Mouse (Mus musculus) intestine, embryonic 14.5 days (tissue): ENCODE data around the gene Gm13276. TPM values are rescaled to one million over a fixed set of nuclear protein-coding genes. Genes with fewer than 3 reads are reported as not detected.
"Not testable (repeated sequence)": the region's sequence is repeated elsewhere in the genome, so short reads cannot be mapped to it uniquely, and the experiment has no call there.

Experiments
- ATAC-seq: fragments of 200-750 bp; cut with Nextera tagmentation; replicated peaks from 2 replicates; pipeline ENCODE4 v1.8.0; 2017; ENCODE audit warnings: low read depth, moderate number of reproducible peaks, moderate TSS enrichment, moderate library complexity; ENCODE audit not compliant: low FRiP score, low TSS enrichment
- DNase-seq: peaks from one replicate; pipeline ENCODE4 v3.0.0-alpha.2; 2018; ENCODE audit warnings: low spot score
- H3K27ac ChIP-seq: fragments of 300-500 bp; sonication (generic); 2 replicates; pipeline ENCODE4 v1.5.1; 2014; ENCODE audit warnings: low read depth, mild to moderate bottlenecking, control low read depth
- H3K27me3 ChIP-seq: fragments of 300-500 bp; sonication (generic); replicated peaks from 2 replicates; pipeline ENCODE4 v1.6.1; 2014; ENCODE audit warnings: low read length, control low read depth; ENCODE audit not compliant: control insufficient read depth, insufficient read depth
- H3K36me3 ChIP-seq: fragments of 300-500 bp; sonication (generic); 2 replicates; pipeline ENCODE4 v1.6.1; 2014; ENCODE audit warnings: low read length, control low read depth; ENCODE audit not compliant: control insufficient read depth, insufficient read depth
- H3K4me1 ChIP-seq: fragments of 300-500 bp; sonication (generic); replicated peaks from 2 replicates; pipeline ENCODE4 v1.6.1; 2014; ENCODE audit warnings: low read length, control low read depth, mixed read lengths; ENCODE audit not compliant: control insufficient read depth, insufficient read depth
- H3K4me2 ChIP-seq: fragments of 300-500 bp; sonication (generic); 2 replicates; pipeline ENCODE4 v1.6.1; 2014; ENCODE audit warnings: low read length
- H3K4me3 ChIP-seq: fragments of 300-500 bp; sonication (generic); 2 replicates; pipeline ENCODE4 v1.5.1; 2014; ENCODE audit warnings: low read depth, low read length, control low read depth, mixed read lengths
- H3K9ac ChIP-seq: fragments of 300-500 bp; sonication (generic); 2 replicates; pipeline ENCODE4 v1.6.1; 2014; ENCODE audit warnings: mild to moderate bottlenecking, low read length
- H3K9me3 ChIP-seq: fragments of 300-500 bp; sonication (generic); 2 replicates; pipeline ENCODE4 v1.6.1; 2016; ENCODE audit warnings: low read length, control low read depth; ENCODE audit not compliant: control insufficient read depth
- WGBS: fragments of 180-500 bp; shearing (Covaris S2); extraction: QIAGEN DNeasy Blood & Tissue Kit; methylation state at CpG from one replicate; pipeline ENCODE4 v1.1.7; 2014; 5-methylcytosine and 5-hydroxymethylcytosine counted together
- polyA plus RNA-seq: library from polyadenylated mRNA; unstranded; fragments of >200 nt; fragmentation: Nextera tagmentation; extraction: Ambion mirVana; gene quantifications from 2 replicates; pipeline ENCODE4 v1.2.1, GENCODE M21; 2014

The Gm13276 gene
- polyA plus RNA-seq, 1 experiment from 2014 or later = not detected

- H3K9me3 ChIP-seq, H3K27me3 ChIP-seq, H3K4me1 ChIP-seq, ATAC-seq, H3K36me3 ChIP-seq: not testable (repeated sequence)
- H3K4me3 ChIP-seq = peak overlapping the region; percentile 46
- 10% methylated on average over 28 of the region's 31 CpGs for WGBS
- H3K4me2 ChIP-seq = peak overlapping the region; percentile 59
- peak; percentile 79 for DNase-seq
- H3K27ac ChIP-seq = peak overlapping the region; percentile 89
- peak overlapping the region; percentile 53 for H3K9ac ChIP-seq
Observed at GRCm38 (mm10) chr4:88756581-88757513, 28.7 kb upstream of the Gm13276 start.

GRCm38 (mm10) chr4:88757628-88758031, 27.9 kb upstream of the Gm13276 start:
- DNase-seq = peak; percentile 84
- peak overlapping the region; percentile 46 for H3K4me3 ChIP-seq
- H3K27me3 ChIP-seq, H3K4me1 ChIP-seq, H3K36me3 ChIP-seq, H3K9me3 ChIP-seq, H3K9ac ChIP-seq: not testable (repeated sequence)
- H3K27ac ChIP-seq = peak overlapping the region; percentile 89
- 0% methylated on average over 17 of the region's 21 CpGs for WGBS
- ATAC-seq = peak; percentile 100
- H3K4me2 ChIP-seq = peak overlapping the region; percentile 59

GRCm38 (mm10) chr4:88758751-88759150, 26.8 kb upstream of the Gm13276 start:
- DNase-seq, H3K4me2 ChIP-seq, H3K4me3 ChIP-seq, H3K27me3 ChIP-seq, H3K36me3 ChIP-seq, H3K27ac ChIP-seq, H3K9me3 ChIP-seq, H3K4me1 ChIP-seq, H3K9ac ChIP-seq, ATAC-seq: not testable (repeated sequence)
- WGBS = 77% methylated on average over 9 of the region's 9 CpGs

- H3K4me1 ChIP-seq, H3K36me3 ChIP-seq, ATAC-seq, H3K27me3 ChIP-seq, H3K9me3 ChIP-seq, DNase-seq, H3K9ac ChIP-seq: not testable (repeated sequence)
- WGBS = 26% methylated on average over 9 of the region's 14 CpGs
- peak within 1 kb of the TSS; percentile 47; the same call in 1 of the 2 replicates for H3K27ac ChIP-seq
- H3K4me3 ChIP-seq = peak within 1 kb of the TSS; percentile 23
- H3K4me2 ChIP-seq = peak within 1 kb of the TSS; percentile 36
Observed at GRCm38 (mm10) chr4:88759610-88760268, 25.8 kb upstream of the Gm13276 start, which contains the start of gene Gm13283. Gene Gm13283, plus strand, starts transcription at chr4:88760119.

DNA sequence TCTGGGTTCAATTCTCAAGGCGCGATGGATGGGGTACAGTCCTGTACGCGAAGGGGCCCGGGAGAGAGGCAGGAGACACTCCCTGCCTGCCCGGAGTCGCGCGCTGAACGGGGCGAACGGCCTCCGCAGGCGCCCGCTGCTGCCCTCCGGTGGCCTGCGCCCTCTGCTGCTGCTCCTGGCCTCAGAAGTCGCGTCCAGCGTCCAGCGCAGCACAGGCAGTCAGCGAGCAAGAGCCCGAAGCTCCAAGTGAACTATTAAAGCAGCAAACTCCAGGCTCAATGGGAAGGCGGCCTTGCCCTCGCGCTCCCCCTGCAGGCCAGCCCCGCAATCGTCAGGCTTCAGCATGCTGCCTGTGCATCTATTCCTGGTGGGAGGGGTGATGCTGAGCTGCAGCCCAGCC, 25.1 kb upstream of the Gm13276 start:
- Histone ChIP-seq H3K4me2 (peak overlapping the region; percentile 36), H3K27ac (peak overlapping the region; percentile 47; the same call in 1 of the 2 replicates), H3K4me3 (peak overlapping the region; percentile 23)
- H3K9me3 ChIP-seq, DNase-seq, H3K4me1 ChIP-seq, ATAC-seq, H3K9ac ChIP-seq, H3K36me3 ChIP-seq, H3K27me3 ChIP-seq: not testable (repeated sequence)
- WGBS = 0% methylated on average over 24 of the region's 28 CpGs

GRCm38 (mm10) chr4:88761776-88762175, 23.7 kb upstream of the Gm13276 start:
- not testable (repeated sequence) for ATAC-seq, H3K27ac ChIP-seq, H3K4me3 ChIP-seq, H3K9me3 ChIP-seq, H3K9ac ChIP-seq, H3K27me3 ChIP-seq, H3K4me1 ChIP-seq, H3K4me2 ChIP-seq, H3K36me3 ChIP-seq, DNase-seq
- 47% methylated on average over 6 of the region's 8 CpGs for WGBS

DNA sequence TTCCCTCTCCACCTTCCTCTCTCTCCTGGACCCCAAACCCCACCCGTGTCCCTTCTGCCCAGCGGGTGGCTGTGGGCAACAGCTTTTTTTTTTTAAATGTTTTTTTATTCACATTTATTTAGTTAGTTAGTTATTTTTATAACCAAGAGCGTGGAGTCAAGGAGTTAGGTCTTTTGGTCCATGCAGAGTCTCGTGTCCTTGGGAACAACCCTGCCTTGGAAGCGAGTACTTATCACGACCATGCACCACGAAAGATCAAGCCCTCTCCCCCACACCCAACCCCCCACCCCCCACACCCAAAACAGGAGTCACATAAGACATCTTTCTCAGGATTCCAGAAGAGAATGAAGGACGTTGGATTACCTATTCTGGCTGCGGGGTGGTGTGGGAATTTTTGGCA, 23.2 kb upstream of the Gm13276 start:
- not testable (repeated sequence) for H3K27me3 ChIP-seq, H3K4me1 ChIP-seq, H3K36me3 ChIP-seq, H3K27ac ChIP-seq, H3K9ac ChIP-seq, ATAC-seq, H3K4me3 ChIP-seq, DNase-seq, H3K9me3 ChIP-seq, H3K4me2 ChIP-seq
- 56% methylated on average over 9 of the region's 9 CpGs for WGBS

GRCm38 (mm10) chr4:88763384-88764018, 22.0 kb upstream of the Gm13276 start:
- not testable (repeated sequence) for H3K27ac ChIP-seq, H3K27me3 ChIP-seq, H3K36me3 ChIP-seq, H3K4me1 ChIP-seq, H3K9me3 ChIP-seq, ATAC-seq
- Histone ChIP-seq H3K4me2 (peak overlapping the region; percentile 42), H3K9ac (0 out of 2 replicates have a peak overlapping the region, but pooled peaks have one; percentile 27), H3K4me3 (peak overlapping the region; percentile 32)
- peak; percentile 69 for DNase-seq
- WGBS = 3% methylated on average over 28 of the region's 42 CpGs
